Mouse (Mus musculus): ENCODE results near the gene Zfp865. TPM values are rescaled to one million over a fixed set of nuclear protein-coding genes. Genes with fewer than 3 reads are reported as not detected.
A peak's percentile ranks its signal among the peaks of the same experiment; 100 is the strongest.
"Not testable (repeated sequence)": the region's sequence is repeated elsewhere in the genome, so short reads cannot be mapped to it uniquely, and the experiment has no call there.

Gene Zfp865
- total RNA-seq, 2 experiments from 2014 or later, result 32.9 to 34.5 TPM

DNA sequence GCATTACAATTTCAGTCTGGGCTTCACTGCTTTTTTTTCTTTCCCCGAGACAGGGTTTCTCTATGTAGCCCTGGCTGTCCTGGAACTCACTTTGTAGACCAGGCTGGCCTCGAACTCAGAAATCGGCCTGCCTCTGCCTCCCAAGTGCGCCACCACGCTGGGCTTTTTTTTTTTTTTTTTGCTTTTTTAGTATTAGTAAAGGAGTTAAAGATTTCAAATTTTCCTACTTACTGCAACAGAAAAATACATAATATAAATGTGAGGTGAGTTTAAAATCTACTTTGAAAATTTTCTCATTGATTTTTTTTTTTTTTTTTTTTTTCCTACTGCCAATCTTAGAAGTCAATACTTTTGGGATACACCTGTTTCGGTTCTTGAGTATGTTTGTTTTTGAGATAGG, 44.7 kb downstream of the Zfp865 start:
- no peak for DNase-seq (ENCODE audit: low spot score in 2 of 2)
- intact Hi-C loops (cut with DNase I), result loop anchor here (10.0 kb wide), 1 partner anchor 930 kb away; the partner anchor contains the start of gene Leng8

- intact Hi-C loops (cut with DNase I), result no loop called here
- DNase-seq (ENCODE audit: low spot score in 2 of 2), result no peak
Observed at GRCm38 (mm10) chr7:5073586-5073985, 53.4 kb downstream of the Zfp865 start.

GRCm38 (mm10) chr7:5074984-5075383, 54.8 kb downstream of the Zfp865 start:
- intact Hi-C loops (cut with DNase I), result no loop called here
- DNase-seq (ENCODE audit: low spot score in 2 of 2), result no peak

DNA sequence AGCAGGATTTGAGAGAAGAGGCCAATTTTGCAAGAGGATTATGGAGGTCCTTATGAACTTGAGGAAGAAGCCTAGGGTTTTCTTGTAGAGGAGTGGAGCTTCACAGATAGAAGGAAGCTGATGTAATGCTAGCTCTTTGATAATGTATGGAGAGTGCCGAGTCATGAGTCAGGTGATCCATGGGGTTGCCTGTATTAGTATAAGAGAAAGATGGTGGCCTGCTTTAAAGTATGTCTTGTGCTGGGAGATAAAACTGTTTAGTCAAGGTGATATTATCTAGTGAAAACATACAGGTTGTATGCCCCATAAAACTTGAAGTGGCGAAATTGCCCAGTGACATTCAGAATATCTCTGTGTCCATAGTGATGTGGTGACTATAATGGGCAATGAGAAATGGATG, 56.8 kb downstream of the Zfp865 start:
- intact Hi-C loops (cut with DNase I), result no loop called here
- no peak for DNase-seq (ENCODE audit: low spot score in 2 of 2)

- intact Hi-C loops (cut with DNase I), result loop anchor here (1.0 to 10.0 kb wide), 3 partner anchors 17 to 1095 kb away; partner anchors contain the start of genes Rasl2-9, U2af2 and Zfp444
- not testable (repeated sequence) for DNase-seq (ENCODE audit: low spot score in 2 of 2)
Observed at GRCm38 (mm10) chr7:5079365-5080009, 59.3 kb downstream of the Zfp865 start.

- peak; percentile 96 to 99 for DNase-seq (ENCODE audit: low spot score in 2 of 2)
- intact Hi-C loops (cut with DNase I), result loop anchor here (1.0 to 10.0 kb wide), 3 partner anchors 18 to 1095 kb away; partner anchors contain the start of genes Rasl2-9, U2af2 and Zfp444
Observed at GRCm38 (mm10) chr7:5080010-5080751, 60.0 kb downstream of the Zfp865 start, which contains the start of gene Epn1. TSS of gene Epn1 (plus strand) at chr7:5080235.

- intact Hi-C loops (cut with DNase I), result loop anchor here (1.0 to 10.0 kb wide), 3 partner anchors 19 to 1094 kb away; partner anchors contain the start of genes Rasl2-9, U2af2 and Zfp444
- DNase-seq (ENCODE audit: low spot score in 2 of 2), result no peak
Observed at GRCm38 (mm10) chr7:5080815-5081214, 60.6 kb downstream of the Zfp865 start.

- intact Hi-C loops (cut with DNase I), result loop anchor here (2.0 to 10.0 kb wide), 2 partner anchors 44 to 1094 kb away; partner anchors contain the start of genes Rasl2-9 and Zfp444
- no peak for DNase-seq (ENCODE audit: low spot score in 2 of 2)
Observed at GRCm38 (mm10) chr7:5081241-5081640, 61.1 kb downstream of the Zfp865 start.

GRCm38 (mm10) chr7:5081939-5082338, 61.8 kb downstream of the Zfp865 start:
- intact Hi-C loops (cut with DNase I), result loop anchor here (2.0 to 10.0 kb wide), 2 partner anchors 43 to 1093 kb away; partner anchors contain the start of genes Rasl2-9 and Zfp444
- DNase-seq (ENCODE audit: low spot score in 2 of 2), result no peak

DNA sequence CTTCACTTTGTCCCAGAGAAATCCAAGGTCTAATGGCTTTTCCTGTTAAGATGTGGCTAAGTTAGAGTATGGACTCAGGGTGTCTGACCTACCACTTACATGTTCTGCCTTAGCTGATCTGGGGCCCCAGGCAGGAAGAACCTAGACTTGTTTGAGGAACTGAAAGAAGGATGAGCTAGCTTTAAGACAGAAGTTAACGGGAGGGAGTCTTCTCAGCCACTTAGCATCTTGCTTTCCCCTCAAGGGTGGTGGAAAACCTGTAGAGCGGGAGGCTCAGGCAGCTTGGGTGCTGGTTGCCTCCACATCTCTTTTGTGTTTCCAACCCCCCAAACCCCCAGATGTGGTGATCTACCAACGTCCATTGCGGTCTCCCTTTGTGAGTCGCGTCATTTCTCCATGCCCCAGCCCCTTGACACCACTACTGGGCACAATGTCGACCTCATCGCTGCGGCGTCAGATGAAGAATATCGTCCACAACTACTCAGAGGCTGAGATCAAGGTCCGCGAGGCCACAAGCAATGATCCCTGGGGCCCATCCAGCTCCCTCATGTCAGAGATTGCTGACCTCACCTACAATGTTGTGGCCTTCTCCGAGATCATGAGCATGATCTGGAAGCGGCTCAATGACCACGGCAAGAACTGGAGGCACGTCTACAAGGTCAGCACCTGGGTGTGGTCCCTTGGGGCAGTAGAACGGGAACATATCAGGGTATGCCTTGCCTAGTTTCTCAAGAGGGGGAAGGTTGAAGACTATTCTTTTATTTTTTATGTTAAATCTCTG, 63.3 kb downstream of the Zfp865 start:
- intact Hi-C loops (cut with DNase I), result loop anchor here (10.0 kb wide), 1 partner anchor 1091 kb away; the partner anchor contains the start of gene Zfp444

GRCm38 (mm10) chr7:5085512-5085911, 65.3 kb downstream of the Zfp865 start:
- intact Hi-C loops (cut with DNase I), result loop anchor here (10.0 kb wide), 1 partner anchor 1089 kb away; the partner anchor contains the start of gene Zfp444
- no peak for DNase-seq (ENCODE audit: low spot score in 2 of 2)

More for the DNA sequence above, 63.3 kb downstream of the Zfp865 start:
- no peak for DNase-seq (ENCODE audit: low spot score in 2 of 2)

Other genes with a start within 250 kb of the Zfp865 start
- not detected for gene Fam71e2, start 249.1 kb upstream of the Zfp865 start, total RNA-seq (2021)
- under 1 TPM; 0.69 to 0.83 TPM for gene Il11, start 237.5 kb upstream of the Zfp865 start, total RNA-seq (2021)
- gene Tmem190, start 237.4 kb upstream of the Zfp865 start, total RNA-seq (2021), result not detected
- 1 to 10 TPM; 2.3 to 3.0 TPM for gene Tmem238, start 230.7 kb upstream of the Zfp865 start, total RNA-seq (2021)
- gene Rpl28, start 227.5 kb upstream of the Zfp865 start, total RNA-seq (2021), result 100 to 1,000 TPM; 428 to 431 TPM
- 100 to 1,000 TPM; 108 to 110 TPM for gene Ube2s, start 207.8 kb upstream of the Zfp865 start, total RNA-seq (2021)
- 100 to 1,000 TPM; 115 to 148 TPM for gene Shisa7, start 175.7 kb upstream of the Zfp865 start, total RNA-seq (2021)
- 1 to 10 TPM; 3.3 to 4.1 TPM for gene Isoc2b, start 150.1 kb upstream of the Zfp865 start, total RNA-seq (2021)
- gene Isoc2a, start 143.2 kb upstream of the Zfp865 start, total RNA-seq (2021), result 10 to 100 TPM; 10.4 to 11.0 TPM
- under 1 TPM in 1 of 2 experiments, not detected in 1; 0.25 TPM for gene Gm36210, start 113.9 kb upstream of the Zfp865 start, total RNA-seq (2021)
- 10 to 100 TPM; 14.3 to 14.6 TPM for gene Zfp628, start 105.2 kb upstream of the Zfp865 start, total RNA-seq (2021)
- gene Nat14, start 98.3 kb upstream of the Zfp865 start, total RNA-seq (2021), result 100 to 1,000 TPM in 1 of 2 experiments, 10 to 100 TPM in 1; 94.4 to 103 TPM
- gene Ssc5d, start 94.6 kb upstream of the Zfp865 start, total RNA-seq (2021), result 1 to 10 TPM; 2.3 to 2.4 TPM
- gene Sbk2, start 56.0 kb upstream of the Zfp865 start, total RNA-seq (2021), result not detected
- under 1 TPM; 0.34 to 0.85 TPM for gene Sbk3, start 49.2 kb upstream of the Zfp865 start, total RNA-seq (2021)
- 10 to 100 TPM; 24.8 to 33.7 TPM for gene Zfp579, start 24.2 kb upstream of the Zfp865 start, total RNA-seq (2021)
- gene Zfp524, start 6.0 kb upstream of the Zfp865 start, total RNA-seq (2021), result 1 to 10 TPM; 6.9 TPM
- 10 to 100 TPM; 21.2 to 31.2 TPM for gene Fiz1, start 5.7 kb upstream of the Zfp865 start, total RNA-seq (2021)
- not detected for gene Gm44973, start 4.9 kb upstream of the Zfp865 start, total RNA-seq (2021)
- 10 to 100 TPM; 52.0 to 65.0 TPM for gene Ccdc106, start 177 bp downstream of the Zfp865 start, total RNA-seq (2021)
- gene 4632433K11Rik, start 13.7 kb downstream of the Zfp865 start, total RNA-seq (2021), result 1 to 10 TPM in 1 of 2 experiments, under 1 TPM in 1; 0.85 to 1.2 TPM
- gene Zfp784, start 18.1 kb downstream of the Zfp865 start, total RNA-seq (2021), result 1 to 10 TPM; 5.4 to 6.5 TPM
- 10 to 100 TPM; 36.8 to 41.7 TPM for gene Zfp580, start 31.2 kb downstream of the Zfp865 start, total RNA-seq (2021)
- 100 to 1,000 TPM; 171 to 180 TPM for gene U2af2, start 41.8 kb downstream of the Zfp865 start, total RNA-seq (2021)
- 100 to 1,000 TPM; 454 to 461 TPM for gene Epn1, start 59.9 kb downstream of the Zfp865 start, total RNA-seq (2021)
- not detected for gene Rfpl4, start 96.6 kb downstream of the Zfp865 start, total RNA-seq (2021)
- not detected for gene Rasl2-9, start 105.6 kb downstream of the Zfp865 start, total RNA-seq (2021)
- gene Vmn1r55, start 129.3 kb downstream of the Zfp865 start, total RNA-seq (2021), result not detected
- not detected for gene Vmn1r56, start 176.4 kb downstream of the Zfp865 start, total RNA-seq (2021)
- not detected for gene Vmn1r57, start 198.1 kb downstream of the Zfp865 start, total RNA-seq (2021)

Measured in left cerebral cortex, postnatal 25 days (tissue).